Mouse (Mus musculus) right cerebral cortex, postnatal 36 days (tissue): ENCODE data around the gene Il22ra1.
A peak's percentile ranks its signal among the peaks of the same experiment; 100 is the strongest.

Source experiments
- DNase-seq, 2 experiments: peaks; one replicate each; pipeline ENCODE4 v3.0.0; 2022; ENCODE audit warnings: low spot score in 2 of 2, mixed read lengths in 1 of 2

Gene Il22ra1

GRCm38 (mm10) chr4:135733901-135734300, 5.9 kb downstream of the Il22ra1 start:
- DNase-seq: peak; percentile 8 to 37

GRCm38 (mm10) chr4:135736903-135737302, 8.9 kb downstream of the Il22ra1 start:
- DNase-seq: no peak

DNA sequence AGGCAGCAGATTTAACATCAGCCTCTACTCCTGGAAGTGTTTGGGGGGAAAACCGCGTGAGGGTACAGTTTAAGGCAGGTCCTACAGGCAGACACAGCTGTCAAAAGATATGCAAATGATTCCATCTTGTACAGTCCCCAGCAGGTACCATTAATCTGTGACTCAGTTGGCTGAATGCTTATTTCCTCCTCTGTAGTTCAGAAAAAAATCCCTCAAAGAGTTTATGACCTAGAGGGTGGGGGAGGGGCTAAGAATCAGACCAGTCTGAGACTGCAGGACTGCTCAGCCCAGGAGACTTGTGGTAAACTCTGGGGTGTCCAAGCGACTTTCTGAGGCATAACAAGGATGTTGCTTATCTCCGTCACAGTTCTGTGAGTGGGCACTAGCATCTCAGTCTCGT, 10.3 kb downstream of the Il22ra1 start:
- DNase-seq: no peak

- no peak for DNase-seq
Observed at GRCm38 (mm10) chr4:135739148-135739547, 11.2 kb downstream of the Il22ra1 start.

DNA sequence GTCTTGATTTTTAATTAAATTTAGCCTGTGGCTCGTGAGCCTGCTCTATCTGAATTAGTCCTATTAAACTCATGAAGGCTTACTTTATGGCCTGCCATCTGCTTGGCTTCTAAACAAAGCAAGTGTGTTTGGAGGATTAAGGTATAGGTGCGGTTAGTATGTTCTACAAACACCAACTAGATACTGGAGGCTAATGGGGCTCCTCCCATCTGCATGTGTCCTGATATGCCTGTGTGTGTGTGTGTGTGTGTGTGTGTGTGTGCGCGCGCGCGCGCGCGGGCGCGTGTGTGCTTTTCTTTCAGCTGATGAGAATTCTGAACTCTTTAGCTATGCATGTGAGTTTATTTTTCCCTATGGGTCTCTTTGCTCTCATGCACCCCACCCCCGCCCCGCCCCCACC, 11.7 kb downstream of the Il22ra1 start:
- no peak for DNase-seq

DNA sequence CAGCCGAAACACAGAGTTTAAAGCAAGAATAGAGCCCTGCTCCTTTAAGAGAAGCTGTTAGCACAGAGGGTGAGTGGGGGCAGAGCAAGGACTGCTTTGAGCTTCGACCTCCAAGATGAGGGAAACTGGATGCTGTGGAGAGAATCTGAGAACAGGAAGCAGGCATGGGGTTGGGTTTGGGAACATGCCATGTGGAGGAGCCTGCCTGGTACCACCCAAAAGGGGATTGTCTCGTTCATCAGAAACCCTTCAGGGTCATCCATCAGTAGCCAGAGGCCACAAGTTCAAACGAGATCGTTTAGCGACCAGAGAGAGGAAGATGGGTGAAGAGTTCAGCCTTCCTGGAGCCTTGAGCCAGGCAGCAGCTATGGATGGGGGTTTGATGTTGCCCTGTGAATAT, 15.5 kb downstream of the Il22ra1 start:
- no peak for DNase-seq

DNA sequence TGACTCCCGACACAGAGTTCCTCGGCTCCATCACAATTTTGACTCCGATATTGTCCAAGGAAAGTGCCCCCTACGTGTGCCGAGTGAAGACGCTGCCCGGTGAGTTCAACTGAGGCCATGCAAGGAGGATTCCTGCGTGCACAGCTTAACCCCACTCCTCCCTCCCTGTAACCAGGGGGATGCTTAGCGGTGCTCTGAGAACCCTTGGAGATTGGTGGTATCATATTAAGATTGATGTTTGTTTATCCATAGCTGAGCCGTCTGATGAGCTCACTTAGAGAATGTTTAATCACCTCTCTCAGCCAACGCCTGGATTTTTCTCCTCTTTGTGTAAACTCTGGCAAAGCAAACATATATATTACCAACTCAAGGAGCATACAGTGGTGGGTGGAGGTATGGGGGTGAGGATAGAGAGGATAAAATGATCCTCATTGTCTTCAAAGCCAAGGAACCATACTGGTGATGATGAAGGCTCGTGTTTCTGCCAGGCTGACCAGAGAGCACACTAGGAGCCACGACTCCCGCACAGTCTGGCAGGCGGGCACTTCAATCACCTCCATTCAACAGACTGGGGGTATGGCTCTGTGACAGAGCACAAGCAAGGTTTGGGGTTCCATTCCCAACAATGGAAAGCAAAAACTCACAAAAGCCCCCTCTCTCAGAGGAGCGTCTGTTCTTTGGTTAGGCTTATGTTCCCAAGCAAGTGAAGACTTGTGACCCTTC, 16.9 kb downstream of the Il22ra1 start:
- DNase-seq: no peak

DNA sequence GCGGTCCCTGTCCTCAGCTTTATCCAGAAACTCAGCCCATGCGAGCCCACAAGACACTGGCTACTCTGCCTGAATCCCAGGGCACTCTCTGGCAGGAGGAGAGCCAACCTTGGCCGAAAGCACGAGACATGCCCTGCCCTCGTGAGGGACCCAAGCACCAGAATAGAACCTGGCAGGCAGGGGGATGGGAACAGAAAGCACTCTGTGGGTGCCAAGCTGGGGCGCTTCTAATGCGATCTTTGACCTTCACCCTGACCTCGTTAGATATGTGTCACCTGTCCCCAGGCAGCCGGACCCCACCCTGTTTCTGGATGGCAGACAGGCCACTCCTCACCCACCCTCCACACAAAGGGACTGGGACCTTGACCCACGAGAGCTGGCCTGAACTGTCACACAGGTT, 17.6 kb downstream of the Il22ra1 start:
- DNase-seq: no peak

DNA sequence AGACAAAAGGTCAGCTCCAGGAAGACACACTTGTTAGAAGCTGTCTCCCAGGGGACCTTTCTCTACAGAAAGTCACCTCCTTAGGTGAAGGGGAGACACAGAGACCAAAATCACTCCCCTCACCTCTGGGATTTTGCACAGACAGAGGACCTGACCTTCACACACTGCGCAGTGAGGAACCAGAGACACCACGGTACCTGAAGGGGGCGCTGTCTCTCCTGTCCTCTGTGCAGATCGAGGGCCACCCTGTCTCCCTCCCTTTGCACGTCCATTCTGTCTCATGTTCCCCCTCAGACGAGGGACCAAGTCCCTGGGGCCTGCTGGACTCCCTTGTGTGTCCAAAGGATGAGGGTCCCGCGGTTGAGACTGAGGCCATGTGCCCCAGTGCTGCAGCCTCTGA, 22.9 kb downstream of the Il22ra1 start:
- DNase-seq: no peak

GRCm38 (mm10) chr4:135752106-135752778, 24.3 kb downstream of the Il22ra1 start:
- no peak for DNase-seq

DNA sequence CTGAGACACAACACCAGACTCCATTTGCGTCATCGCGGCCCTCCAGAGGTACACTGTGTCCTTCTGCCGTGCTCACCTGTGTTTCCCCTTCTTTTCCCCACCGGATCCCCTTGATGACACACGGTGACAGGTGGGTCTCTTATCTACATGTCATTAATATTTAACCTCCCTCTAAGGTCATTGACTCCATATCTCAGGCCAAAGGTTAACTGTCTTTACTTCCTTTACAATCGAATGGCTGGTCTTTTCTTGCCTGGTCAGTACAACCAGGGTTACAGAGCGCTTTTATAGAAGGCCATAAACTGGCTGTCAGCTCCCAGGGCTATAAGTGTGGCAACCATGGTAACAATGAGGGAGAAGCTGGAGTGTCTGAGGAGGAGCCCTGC, 24.8 kb downstream of the Il22ra1 start:
- no peak for DNase-seq

DNA sequence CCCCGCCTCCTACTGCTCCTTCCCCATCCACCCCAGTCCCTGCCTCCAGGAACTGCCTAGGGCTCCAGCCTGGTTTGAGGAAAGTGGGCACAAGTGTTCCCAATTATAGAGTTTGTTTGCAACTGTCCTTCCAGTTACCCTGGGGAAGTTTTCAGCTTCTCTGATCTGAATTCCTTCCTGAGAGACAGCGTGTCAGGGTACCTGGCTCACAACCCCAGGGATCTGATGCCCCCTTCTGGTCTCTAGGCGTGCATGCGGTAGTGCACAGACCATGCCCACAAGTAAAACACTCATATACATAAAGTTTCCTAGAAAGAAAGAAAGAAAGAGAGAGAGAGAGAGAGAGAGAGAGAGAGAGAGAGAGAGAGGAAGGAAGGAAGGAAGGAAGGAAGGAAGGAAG, 30.4 kb downstream of the Il22ra1 start:
- no peak for DNase-seq

DNA sequence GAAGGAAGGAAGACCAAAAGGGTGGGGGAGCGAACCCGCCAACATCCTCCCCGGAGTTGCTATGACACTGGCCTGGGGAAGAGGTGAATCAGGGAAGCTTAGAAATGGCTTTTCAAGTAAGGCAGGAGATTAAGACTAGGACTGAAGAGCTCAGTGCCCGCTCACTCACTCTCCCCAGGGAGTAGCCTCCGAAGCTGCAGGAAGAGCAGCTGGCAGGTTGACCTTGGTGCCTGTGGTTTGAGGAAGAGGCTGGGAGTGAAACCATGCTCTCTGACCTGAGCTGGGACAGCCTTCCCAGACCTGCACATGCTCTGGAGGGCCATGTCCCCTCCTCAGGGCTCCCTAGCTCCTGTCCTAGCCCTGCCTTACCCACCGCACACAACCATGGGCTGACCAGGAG, 30.9 kb downstream of the Il22ra1 start:
- no peak for DNase-seq

- DNase-seq: no peak
Observed at GRCm38 (mm10) chr4:135759356-135759976, 31.5 kb downstream of the Il22ra1 start, which contains the start of gene Myom3. Gene Myom3 (plus strand): TSS chr4:135759715.

- DNase-seq: no peak
Observed at GRCm38 (mm10) chr4:135761048-135761447, 33.1 kb downstream of the Il22ra1 start.

DNA sequence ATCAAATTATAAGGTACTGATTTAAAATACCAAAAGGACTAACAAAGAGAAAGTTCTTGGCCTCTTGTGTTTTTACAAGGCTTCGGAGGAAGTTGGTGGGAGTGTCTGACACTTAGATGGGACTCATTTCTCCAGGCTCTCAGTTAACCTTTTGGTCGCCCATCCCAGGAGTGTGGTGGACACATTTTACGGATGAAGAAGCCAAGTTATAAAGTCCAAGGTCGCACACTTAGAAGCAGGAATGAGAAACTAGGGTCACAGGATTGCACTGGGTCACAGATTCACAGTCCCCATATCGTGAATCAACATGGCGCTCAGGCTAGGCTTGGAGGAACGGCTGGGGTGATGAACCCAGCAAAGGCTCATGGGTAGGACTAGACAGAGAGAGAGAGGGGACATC, 33.6 kb downstream of the Il22ra1 start:
- no peak for DNase-seq

DNA sequence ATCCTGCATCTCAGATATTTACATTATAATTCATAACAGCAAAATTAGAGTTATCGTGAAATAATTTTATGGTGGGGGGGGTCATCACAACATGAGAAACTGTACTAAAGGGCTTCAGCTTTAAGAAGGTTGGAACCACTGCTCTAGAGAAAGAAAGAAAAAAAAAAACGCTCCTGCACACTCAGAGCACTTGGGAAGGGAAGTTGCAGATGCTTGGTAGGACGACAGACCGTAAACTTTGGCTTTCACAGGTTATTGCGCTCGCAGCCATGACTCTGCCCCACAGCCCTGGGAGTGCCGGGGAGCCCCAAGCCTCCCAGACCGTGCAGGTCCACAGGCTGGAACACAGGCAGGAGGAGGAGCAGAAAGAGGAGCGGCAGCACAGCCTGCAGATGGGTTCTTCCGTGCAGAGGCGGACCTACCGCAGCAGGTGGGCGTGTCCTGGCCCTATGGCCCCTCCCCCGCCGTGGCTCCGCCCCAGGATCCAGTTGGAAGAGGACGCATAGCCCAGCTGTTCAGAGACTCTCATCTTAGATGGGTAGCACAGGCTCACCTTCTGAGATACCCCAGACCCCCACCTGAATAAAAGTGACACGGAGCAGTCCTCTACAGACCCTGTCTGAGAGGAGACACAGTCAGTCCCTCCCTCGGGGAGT, 34.4 kb downstream of the Il22ra1 start:
- peak in 1 of 2 experiments; percentile 4 for DNase-seq

- no peak for DNase-seq
Observed at GRCm38 (mm10) chr4:135764700-135765099, 36.7 kb downstream of the Il22ra1 start.

DNA sequence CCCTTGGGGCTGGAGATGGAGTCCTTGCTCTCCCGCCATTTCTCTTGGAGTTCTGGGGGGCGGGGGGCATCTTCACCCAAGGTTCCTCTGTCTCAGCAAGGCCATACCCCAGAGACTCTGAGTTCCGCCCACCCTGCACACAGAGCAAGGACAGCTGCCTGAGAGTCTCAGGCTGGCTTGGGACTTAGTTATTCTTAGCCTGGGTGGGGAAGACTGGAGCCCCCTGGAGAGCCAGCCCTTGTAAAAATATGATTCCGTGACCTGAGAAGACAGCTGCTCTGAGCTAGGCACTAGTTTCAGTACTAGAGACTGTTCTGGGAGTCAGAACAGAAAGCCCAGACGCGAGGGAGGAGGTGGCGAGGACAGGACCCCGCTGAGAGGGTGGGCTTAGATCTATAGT, 37.7 kb downstream of the Il22ra1 start:
- DNase-seq: no peak

GRCm38 (mm10) chr4:135766976-135767375, 39.0 kb downstream of the Il22ra1 start:
- DNase-seq: no peak

- no peak for DNase-seq
Observed at GRCm38 (mm10) chr4:135768572-135769526, 40.9 kb downstream of the Il22ra1 start.
